Mouse (Mus musculus): ENCODE results near the gene Rora.

The Rora gene

DNA sequence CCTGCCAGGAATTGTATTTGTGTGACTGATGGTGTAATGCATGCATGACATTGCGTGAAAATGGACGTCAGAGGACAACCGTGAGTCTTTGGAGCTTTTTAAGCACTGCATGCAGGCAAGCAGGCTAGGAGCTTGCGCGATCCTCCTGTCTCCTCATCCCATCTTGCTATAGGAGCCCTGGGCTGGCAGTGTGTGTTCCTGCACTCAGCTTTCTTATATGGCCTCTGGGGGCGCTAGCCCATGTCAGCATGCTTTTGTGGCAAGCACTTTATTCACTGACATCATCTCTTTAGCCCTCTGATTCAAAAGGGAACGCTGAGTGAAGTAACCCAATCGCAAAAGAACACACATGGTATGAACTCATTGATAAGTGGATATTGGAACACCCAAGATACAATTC, 105.7 kb downstream of the Rora start:
- in situ Hi-C loops (cut with MboI, MseI), result no loop called here

DNA sequence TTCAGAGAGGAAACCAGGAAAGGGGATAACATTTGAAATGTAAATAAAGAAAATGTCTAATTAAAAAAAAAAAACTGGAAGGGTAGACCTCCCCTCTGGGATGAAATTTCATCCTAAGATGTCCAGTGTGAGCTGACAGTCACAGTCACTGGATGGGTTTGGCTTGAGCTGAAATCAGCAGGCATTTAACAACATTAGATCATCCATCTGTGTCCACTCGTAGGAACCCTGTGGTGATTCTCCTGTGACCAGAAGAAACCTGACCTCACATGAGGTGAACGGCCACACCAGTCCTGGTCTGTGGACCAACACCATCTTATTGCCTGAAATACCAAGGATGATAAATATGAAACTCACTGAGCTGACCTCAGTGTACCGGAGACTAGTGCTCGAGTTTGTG, 106.7 kb downstream of the Rora start:
- in situ Hi-C loops (cut with MboI, MseI), result no loop called here

DNA sequence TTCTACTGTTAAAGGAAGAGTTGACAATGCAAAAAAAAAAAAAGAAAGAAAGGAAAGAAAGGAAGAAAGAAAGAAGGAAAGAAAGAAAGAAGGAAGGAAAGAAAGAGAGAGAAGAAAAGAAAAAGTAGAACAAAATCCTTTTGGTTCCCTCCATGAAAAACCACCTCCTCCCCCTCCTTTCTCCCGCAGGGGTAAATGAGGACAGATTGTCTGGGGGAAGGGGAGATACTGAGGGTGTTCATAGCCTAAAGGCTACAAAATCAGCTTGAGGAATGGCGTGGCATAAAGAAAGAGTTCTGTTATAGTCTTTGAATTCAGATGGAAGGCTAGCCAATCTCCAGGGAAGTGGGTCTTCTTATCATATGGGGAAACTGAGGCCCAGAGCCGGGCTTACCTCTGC, 107.3 kb downstream of the Rora start:
- in situ Hi-C loops (cut with MboI, MseI), result no loop called here

DNA sequence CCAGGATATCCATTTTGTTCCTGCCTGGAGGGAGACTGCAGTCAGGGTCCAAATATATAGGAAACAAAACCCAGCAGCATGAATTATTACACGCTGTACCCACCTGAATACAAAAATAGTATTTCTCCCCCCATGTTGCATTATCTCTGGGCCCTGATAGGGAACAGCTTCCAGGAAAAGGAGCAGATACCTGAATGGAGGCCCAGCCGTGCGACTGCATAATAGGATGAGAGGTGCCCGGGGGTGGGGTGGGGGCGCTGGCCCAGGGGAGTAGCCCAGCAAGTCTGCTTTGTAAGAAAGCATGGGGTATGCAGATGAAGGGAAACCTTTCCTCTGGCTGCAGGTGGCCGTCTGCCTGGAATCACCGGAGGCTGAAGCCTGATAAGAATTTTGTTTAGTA, 108.1 kb downstream of the Rora start:
- in situ Hi-C loops (cut with MboI, MseI), result no loop called here

DNA sequence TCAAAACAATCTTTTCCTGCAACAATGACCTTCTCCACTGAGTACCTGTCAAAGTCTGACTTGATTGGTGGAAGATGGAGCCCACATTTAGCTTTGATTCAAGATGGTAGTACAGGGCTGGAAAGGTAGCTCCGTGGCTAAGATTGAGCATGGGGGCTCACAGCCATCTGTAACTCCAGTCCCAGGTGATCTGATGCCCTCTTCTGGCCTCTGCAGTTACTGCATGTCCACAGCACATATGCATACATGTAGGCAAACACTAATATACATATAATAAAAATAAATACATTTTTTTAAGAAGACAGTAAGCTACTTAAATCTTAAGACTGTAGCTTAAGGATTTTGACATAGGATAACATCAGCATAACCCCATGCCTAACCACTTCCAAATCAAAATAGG, 112.0 kb downstream of the Rora start:
- in situ Hi-C loops (cut with MboI, MseI), result no loop called here

DNA sequence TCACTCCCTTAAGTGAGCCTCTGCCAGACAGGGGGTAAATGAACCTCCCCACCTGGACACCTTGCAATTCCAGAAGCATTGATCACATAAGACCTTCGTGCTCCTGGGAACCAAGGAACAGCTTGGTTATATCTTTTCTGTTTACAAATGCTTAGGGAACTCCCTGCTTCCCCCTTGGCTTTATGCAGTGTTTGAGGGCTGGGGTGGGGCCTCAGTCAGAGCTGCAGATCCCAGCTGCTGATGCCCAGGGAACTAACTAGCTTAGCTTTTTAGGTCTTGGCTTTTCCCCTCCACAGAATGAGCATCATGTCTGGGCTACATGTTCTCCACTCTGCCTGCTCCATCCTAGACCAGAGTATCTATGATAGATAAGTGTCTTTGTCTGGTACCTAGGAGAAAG, 116.1 kb downstream of the Rora start:
- in situ Hi-C loops (cut with MboI, MseI), result no loop called here

DNA sequence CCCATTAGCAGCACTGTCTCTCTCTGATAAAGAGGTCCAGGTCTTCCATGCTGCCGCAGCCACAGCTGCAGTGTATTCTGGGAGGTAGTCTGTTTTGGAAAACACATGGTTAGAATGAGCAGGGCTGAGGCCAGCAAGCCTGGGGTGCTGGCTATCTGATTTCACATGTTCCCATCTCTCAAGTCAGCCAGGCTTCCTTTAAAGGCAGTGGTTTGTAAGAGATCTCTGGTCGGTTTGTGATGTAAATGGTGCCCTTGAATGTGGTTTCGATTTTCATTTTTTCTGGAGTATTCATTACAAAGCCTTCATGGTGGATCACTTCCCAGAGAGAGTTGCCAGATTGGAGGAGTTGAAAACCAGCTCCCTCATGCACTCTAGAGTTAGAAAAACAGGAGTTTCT, 117.8 kb downstream of the Rora start:
- in situ Hi-C loops (cut with MboI, MseI), result no loop called here

DNA sequence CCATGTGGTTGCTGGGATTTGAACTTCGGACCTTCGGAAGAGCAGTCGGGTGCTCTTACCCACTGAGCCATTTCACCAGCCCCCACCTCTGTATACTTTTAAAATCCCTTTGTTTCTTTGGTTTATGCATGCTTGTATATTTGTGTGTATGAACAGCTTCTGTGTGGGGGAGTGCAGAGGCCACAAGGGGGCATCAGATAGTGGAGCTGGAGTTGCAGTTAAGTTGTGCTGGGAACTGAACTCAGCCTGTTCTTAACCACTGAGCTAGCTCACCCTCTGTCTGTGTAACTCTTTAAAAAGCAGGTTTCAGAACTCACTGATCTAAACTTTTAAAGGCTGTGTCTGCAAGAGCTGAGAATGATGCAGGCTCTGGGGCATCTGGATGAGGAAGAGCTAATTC, 120.2 kb downstream of the Rora start:
- in situ Hi-C loops (cut with MboI, MseI), result no loop called here

DNA sequence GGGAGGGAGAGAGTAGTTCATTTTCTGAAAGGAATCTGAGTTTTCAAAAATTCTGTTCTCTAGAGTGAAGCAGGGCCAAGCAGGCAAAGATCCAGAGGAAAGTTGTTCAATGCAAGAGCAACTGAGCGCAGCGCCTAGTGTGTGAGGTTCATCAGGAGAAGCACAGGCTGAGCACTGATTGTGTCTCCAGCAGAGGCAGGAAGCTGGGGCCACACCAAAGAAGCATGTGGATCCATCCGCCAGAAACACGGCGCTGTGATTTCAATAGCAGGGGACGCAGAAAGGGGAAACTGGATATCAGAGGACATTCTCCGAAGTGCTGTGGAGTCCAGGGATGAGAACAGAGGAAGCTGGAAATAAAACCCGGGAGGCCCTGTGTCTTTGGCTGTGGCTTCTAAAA, 128.4 kb downstream of the Rora start:
- in situ Hi-C loops (cut with MboI, MseI), result no loop called here

DNA sequence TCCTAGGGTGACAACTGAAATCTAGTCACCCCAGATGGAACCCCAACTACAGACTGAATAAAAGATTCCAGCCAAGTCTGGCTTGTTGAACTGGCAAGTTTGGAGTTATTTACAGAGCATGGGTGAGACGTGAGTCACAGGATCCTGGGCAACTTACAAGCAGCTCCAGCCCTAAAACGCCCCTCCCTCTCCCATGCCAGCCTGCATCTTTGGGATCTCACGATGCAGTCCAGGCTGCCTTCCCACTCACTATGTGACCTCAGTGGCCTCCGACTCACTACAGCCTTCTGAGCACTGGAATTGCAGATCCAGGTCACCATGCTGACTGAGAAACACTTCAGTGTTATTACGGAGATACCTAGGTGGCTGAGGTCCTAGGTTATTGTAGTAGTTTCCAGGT, 129.0 kb downstream of the Rora start:
- in situ Hi-C loops (cut with MboI, MseI), result no loop called here

DNA sequence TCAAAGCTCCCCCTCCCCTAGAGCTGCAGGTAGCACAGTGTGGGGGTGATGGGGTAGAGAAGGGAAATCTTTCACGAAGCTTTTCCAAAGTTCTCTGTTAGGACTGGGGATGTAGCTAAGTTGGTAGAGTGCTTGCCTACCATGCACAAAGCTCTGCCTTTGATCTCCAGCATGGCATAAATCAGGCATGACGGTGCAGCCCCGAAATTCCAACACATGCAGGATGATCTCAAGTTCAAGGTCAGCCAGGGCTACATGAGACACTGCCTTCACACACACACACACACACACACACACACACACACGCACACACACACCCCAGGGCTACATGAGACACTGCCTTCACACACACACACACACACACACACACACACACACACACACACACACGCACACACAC, 129.7 kb downstream of the Rora start:
- in situ Hi-C loops (cut with MboI, MseI), result no loop called here

DNA sequence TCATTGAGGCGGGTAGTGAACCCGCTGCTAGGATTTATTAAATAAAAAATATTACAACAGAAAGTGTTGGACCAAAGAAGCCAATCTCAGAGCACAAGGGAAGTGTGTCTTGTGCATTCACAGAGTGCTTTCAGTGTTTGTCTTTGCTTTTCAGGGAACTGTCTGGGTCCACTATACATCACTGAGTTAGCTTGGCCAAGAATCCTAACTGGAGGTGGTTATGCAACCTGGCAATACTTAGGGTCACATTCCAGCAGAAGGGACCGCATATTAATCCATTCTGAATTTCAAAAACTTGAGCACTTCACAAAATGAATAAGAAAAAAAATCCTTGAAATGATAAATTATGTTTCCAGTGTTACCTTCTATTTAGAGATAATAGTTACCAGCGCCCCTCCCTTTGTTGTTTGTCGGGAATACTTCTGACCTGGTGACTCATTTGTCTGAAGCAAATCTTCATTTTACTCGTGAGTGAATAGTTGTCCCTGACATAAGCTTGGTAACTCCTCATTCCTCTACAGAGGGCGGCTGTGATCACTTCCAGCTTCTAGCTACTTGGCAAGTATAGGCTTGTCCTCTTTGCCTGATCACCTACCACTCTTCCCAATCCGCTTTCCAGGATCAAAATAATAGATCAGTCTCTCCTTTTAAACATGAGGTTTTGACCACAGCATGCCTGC, 133.2 kb downstream of the Rora start:
- in situ Hi-C loops (cut with MboI, MseI), result no loop called here

DNA sequence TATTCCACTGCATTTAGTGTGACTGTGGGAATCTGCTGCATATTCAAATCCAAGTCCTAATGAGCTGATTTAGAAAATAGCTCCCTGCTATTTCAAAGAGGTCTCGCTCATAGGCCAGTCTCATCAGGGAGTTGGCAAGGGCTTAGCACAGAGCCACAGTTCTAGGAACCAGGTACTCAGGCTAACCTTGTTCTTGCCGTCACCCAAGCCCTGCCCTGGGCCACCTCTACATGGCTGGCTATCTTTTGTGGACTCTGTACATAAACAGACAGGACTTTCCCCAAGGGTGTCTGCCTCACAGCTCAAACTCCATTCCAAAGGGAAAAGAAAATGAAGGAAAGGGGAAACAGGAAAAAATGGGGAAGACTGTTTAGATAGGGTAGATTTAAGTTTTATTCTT, 134.1 kb downstream of the Rora start:
- in situ Hi-C loops (cut with MboI, MseI), result no loop called here

DNA sequence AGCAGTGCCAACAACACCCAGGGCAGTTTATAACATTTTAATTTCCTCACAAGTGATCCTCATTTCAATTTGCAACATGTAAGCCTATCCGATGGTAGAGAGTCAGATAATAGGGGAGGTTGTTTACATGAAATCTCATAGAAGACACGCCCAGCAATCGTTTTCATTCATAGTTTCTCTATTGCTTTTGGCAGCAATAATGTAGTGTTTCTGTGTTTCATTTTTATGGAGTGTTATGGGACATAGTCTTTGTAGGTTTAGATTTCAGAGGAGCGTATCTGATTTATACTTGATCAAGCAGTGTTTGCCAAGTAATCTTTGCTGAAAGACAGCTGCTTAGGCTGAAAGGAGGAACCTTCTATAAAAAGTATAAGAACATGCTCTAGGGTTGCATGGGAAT, 137.3 kb downstream of the Rora start:
- in situ Hi-C loops (cut with MboI, MseI), result no loop called here

DNA sequence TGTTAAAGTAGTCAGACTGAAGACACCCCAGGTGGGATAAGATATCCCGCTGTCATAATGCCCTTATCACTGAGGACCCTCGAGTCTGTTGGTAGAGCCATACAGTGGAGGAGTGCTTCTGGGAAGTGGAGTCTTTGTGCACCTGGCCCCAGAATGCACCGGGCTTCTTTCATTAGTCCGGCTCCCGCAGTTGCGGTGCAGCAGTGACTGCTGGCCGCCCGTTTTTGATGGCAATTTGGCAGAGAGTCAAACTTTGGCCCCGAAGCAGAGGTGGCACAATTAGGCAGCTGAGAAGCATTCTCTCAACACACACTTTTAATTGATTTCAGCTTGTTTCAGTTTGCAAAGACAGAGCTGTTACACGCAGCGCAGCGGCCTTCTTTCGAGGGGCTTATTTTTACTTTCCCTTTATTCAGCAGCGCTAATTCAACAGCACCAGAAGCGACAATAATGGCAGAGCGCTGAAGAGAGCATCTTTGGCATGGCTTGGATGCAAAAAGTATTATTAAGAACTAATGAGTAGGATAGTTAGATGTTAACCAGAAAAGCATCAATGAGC, 138.5 kb downstream of the Rora start:
- in situ Hi-C loops (cut with MboI, MseI), result no loop called here

DNA sequence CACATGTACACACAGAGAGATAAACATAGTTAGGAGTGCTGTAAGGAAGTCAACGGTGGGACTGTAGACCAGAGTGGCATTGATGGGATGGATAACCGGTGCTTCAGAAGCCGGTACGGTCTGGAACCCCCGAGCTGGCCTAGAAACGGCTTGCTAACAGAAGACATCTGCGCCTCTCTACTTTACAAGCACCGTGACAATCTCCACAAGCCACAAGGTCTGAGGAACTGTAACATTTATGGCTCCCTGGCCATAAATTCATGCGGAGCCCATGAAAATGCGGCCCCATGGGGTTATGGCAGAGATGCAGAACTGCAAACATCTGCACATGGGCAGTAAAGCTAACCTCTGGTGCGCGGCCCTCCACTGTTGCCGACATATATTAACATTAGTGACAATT, 141.7 kb downstream of the Rora start:
- in situ Hi-C loops (cut with MboI, MseI), result no loop called here

DNA sequence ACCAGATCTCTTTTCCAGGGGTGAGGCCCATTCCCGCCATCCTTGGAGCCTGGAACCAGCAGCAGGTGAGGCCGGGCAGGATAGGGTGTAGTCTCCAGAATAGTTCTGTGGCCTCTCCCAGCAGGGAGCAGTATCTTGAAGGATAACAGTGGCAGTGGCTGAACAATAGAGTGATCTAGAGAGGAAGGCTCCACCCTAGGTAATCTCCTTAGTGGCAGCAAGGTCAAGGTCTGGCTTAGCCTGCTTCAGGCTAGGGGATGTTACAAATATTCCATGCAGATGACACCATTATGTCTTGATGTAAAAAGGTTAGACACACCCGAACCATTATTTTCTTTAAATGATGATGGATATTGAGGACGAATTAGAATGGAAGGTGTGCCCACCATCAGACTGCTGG, 144.6 kb downstream of the Rora start:
- in situ Hi-C loops (cut with MboI, MseI), result no loop called here

DNA sequence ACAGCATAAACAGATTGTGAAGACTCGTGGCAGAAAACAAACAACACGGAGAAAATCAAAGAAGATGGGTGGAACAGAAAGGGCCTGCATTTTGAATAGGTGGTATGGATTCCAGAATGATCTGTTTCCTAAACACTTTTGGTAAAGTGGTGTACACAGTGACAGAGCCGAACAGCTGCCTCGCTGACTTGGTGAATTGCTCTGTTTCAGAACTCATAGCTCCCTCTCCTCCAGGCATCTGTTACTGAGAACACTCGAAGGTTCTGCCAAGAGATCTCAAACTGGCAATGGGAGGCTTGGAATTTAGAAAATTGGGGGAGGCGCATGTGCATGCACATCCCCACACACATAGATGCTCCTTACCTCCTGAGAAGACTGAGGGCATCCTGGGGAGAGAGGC, 145.5 kb downstream of the Rora start:
- in situ Hi-C loops (cut with MboI, MseI), result no loop called here

DNA sequence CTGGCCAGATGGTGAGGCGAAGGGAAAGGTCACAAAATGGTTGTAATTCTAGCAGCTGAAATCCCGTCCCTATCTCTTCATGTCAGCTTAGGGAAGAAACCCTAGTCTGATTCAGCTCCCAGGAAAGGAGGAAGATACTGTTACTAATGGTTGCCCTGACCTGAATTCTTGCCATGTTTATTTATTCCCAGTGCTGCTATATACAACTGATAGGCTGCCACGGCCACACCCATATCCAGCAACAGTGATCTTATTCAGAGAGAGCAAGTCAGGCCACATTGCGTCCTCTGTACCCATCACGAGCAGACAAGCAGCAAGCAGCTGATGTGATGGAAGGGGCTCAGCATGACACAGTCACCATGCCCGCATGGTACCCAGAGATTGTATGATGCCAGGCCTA, 150.6 kb downstream of the Rora start:
- in situ Hi-C loops (cut with MboI, MseI), result no loop called here

DNA sequence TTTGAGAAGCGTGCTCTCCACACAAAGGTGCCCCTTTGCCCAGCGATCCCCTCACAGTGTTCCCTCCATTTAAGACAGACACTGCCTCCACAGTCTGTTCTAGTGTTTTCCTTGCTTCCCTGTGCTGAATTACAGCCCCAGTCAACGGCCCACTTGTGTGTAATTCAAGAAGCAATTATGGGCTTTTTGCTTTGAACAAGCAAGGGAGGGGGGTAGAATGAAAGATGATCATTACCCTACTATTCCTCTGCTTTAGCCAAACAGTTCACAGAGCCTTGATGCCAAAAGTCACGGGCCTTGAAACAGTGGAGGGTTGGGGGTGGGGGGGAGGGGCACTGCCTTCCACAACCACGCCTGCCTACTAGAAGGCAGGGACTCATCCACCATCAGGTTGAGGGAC, 152.2 kb downstream of the Rora start:
- in situ Hi-C loops (cut with MboI, MseI), result no loop called here

DNA sequence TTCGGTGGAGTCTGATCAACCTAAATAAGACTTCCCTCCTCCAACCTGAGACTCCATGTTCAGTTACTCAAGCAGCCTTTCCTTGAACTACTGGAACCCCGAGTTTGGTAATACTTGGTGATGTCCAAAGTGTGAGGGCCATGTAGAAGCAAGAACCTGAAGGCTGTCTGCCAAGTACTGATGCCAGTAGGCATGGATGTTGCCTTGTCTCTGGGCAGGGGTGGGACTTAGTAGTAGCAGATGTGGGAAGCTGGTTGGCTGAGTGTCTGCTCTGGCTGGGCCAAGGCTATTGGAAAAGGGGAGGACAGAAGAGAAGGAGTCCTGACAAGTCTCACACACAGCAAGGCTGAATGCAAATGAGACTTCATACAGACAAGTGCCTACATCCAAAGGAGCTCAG, 154.1 kb downstream of the Rora start:
- in situ Hi-C loops (cut with MboI, MseI), result no loop called here

DNA sequence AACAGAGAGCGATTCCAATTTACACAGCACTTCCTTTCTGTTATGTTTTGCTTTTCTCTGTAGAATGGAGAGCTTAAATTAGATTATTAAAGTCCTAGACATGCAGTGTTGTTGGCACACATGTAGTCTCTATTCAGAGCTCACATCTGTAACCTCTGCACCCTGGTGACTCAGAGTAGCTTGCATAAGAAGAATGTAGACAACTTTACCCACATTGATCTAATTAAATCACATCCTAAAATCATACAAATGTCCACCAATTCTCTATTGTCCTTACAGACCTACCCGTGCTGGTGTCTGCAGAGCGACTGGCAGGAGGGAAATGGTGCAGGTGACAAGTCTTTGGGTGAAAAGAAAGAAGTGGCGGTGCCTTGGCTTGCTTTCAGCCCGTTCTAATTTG, 155.9 kb downstream of the Rora start:
- in situ Hi-C loops (cut with MboI, MseI), result no loop called here

DNA sequence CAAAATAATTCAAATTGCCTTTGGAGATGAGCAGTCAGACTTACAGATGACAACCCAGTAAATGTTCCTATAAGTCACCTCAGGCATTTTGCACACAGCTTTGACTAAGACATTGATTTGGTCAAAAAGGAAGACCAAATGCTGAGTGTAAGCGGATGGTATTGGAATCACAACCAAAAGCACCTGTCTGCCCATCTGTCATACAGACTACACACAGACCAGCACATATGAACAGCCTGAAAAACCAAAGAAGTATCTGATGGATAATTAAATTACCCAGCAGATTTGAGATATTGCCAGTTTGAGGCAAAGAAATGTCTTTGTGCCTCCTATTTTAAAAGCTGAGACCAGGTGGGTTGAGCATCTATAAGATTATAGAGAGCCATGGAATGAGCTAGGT, 161.1 kb downstream of the Rora start:
- in situ Hi-C loops (cut with MboI, MseI), result no loop called here

DNA sequence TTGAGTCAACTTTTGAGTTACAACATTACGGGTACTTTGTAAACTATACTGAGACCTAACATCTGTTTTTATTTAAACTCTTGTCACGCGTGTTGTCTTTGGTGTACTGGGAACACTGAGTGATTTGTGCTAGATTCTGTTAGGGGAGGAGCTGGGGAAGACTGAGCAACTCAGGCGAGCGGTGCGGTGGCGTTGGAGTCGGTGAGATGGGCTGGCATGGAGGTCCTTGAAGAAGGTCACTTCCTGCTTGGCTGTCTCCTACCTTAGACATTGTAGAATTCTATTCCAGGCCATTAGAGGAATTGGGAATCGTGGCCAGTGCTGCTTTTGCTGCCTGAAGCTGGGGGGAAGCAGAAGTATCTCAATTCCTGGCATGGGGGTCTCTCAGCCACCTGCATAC, 162.3 kb downstream of the Rora start:
- in situ Hi-C loops (cut with MboI, MseI), result no loop called here

Data from regulatory T cell (primary cell).